Mouse (Mus musculus) heart, adult 9 months (tissue): ENCODE measurements at regions not wholly inside any gene's neighbourhood (a gene's known extent, or its start where the extent isn't known, plus 50 kb on each side); places are given as distances from the start of the nearest gene placed in this dataset.
"Not testable (repeated sequence)": the region's sequence is repeated elsewhere in the genome, so short reads cannot be mapped to it uniquely, and the experiment has no call there.

ENCODE experiments used
- DNase-seq, 2 experiments: peaks; one replicate each; pipeline ENCODE4 v3.0.0; 2022; ENCODE audit warnings: low spot score in 2 of 2

DNA sequence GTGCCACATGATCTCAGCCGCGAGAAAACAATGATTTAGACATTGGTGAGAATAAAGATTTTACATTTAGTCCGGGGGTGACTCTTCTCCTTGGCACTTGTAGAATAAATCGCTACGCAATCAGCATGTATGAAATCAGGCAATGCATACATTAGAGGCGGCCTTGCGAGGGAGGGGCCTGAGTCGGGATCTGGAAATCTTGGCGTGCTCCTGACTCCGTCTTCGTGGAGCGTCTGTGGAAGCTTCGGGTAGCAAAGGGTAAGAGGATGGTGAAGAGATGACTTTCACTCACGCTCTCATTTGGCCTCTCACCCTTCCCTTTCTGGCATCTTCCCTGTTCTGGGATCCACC lies 167.1 kb downstream of the Nkx6-1 start:
- no peak for DNase-seq

DNA sequence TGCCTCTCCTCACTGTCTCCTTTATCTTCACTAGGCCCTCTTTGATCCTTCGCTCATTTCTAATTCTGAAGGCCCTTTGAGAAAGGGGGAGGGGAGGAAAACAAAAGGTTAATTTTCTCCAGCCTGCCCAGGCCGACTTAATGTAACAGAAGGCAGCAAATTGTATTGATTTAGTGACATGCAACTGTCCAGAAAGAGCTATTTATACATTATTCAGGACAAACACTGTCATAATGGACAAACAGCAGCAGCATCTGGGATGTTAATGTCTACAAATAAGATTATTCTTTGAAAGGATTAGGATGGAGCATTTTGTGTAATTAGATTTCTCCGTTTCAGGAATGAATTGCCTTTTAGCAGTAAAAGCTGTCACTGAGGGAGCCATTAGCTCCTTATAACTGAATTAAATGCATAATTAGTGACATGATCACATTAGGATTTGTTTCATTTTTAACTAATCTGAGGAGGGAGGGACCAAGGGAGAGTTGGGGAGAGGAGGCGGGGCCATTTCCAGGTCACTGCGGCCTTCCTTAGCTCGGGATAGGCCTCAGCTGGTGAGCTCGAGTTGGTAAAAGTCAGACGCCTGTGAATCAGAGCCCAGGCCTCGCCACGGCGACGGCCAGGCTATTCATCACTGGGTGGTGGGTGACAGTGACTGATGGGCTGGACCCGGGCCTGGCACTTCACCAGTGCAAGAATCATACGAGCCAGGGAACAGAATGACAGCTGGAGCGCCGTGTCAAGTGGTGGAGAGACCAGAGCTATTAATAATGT lies 167.7 kb downstream of the Nkx6-1 start:
- no peak for DNase-seq

DNA sequence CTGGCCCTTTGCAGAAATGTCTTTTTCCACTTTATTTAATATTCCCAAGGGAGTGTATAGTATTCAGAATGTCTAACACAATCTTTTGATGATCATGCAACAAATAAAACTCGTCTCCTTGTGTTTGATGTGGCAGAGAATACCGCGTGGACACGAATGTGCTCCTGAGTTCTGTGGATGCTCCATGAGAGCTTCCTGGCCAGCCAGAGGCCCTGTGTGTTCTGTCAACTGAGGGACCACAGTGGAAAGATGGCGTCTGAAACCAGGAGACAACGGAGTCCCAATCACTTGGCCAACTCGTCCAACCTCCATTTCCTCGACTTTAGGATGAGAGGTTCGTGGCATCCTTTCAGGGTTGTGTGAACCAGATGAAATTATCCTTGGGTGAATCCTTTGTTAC lies 168.6 kb downstream of the Nkx6-1 start:
- DNase-seq = no peak

DNA sequence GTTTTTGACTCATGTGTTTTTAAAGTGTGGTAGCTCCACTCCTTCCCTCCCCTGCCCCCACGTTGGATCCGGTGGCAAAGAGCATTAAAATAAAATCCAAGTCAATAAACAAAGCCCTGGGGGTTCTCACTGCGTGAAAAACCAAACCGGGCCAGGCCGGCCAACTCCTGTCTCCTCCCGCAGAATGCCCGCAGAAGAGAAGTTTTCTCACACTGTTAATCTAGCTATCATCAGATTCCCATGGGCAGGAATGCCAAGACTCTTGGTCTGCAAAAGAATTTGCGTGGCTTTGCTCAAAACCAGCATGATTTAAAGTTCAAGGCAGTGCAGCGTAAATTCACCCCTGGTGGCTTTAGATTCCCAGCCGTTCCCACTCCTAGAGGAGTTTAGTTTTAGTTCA lies 219.0 kb downstream of the Nkx6-1 start:
- DNase-seq = no peak

DNA sequence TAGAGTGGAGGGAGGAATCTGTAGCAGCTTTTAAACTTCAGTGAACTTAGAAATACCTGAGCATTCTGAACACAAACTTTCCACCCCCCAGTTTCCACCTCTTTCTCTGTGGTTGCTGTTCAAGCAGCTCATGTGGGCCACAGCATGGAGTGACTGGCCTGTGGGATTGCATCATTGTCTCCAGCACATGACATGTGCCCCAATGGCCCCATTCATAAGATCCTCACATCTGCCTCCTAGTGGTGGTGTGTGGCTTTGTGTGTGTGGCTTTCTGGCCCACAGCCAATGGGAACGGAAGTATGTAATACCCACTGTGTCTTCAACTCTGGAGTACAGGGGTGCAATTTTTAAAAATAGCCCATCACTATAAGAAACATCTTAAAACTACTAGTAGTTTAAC lies 223.0 kb downstream of the Nkx6-1 start:
- no peak for DNase-seq

DNA sequence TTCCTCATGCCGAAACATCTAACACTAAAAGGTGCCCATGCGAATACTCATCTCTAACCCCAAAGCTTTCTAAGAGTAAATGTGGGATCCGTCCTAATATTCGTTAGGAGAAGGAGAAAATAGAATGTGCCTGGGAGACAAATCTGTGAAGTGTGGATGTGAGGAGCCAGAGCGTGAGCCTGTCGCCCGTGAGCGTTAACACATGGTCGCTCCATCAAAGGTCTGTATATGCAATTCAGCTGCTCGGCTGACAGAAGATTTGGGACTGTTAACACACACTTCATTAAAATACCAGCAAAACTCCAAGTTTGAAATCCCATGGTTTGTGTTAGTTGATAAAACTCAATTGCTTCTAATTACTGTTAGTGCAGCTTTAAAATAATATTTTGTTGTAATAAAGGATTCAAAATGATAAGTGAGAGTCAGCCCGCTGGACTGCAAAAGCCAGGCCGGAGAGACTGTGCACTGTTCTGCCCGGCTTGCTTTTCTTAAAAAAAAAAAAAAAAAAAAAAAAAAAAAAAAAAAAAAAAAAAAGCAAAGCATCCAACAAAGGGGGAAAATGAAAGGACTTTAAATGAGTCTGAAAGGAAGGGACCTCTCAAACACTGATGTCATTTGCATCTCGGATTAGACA lies 227.0 kb downstream of the Nkx6-1 start:
- no peak for DNase-seq

DNA sequence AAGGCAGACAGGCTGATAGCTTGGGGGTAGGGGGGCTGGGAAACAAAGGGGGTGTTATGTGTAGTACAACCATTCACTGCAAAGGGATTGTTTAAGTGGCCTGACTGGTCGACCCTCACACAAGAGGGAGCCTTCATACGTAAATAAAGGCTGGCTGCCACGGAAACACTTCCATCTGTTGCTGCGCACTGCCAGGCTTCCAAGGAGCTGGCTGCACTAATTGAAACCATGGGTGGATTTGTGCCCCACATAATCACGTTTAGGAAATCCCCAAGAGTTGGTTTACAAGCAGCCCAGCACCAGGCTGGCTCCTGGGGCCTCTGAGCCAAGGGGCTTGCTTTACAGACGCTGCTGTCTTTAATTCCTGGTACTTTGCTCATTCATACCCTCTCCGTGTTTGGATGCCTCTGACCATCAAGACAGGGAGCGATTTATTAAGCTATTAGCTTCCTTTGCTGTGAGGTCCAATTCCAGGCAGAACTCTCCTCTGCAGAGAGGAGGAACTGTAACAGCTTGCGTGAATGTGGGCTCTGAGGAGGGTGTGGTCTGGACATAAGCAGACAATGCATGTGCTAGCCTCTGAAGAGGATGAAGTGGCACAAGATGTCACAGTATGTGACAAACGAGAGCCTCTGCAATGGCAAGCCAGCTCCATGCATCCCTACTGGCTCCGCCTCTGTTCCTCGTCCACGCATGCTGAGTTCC lies 238.6 kb downstream of the Nkx6-1 start:
- no peak for DNase-seq

DNA sequence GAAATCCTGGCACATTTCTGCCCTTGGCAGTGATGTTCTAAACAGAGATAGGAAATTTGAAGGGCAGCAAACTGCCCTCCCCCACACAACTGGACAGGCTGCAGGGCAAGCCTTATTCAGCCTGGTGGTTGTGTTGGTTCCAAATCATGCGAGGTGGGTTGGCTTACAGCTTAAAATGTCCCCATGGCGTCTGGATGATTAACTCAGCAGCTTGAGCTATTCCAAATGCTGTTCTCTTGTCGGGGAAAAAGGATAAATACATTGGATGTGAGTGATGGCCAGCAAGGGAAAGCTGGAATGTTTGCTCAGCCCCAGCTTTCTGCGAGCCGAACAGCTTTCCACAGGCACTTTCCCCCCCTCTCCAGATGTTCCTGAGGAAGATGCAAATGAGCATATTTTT lies 280.5 kb downstream of the Nkx6-1 start:
- DNase-seq = no peak

DNA sequence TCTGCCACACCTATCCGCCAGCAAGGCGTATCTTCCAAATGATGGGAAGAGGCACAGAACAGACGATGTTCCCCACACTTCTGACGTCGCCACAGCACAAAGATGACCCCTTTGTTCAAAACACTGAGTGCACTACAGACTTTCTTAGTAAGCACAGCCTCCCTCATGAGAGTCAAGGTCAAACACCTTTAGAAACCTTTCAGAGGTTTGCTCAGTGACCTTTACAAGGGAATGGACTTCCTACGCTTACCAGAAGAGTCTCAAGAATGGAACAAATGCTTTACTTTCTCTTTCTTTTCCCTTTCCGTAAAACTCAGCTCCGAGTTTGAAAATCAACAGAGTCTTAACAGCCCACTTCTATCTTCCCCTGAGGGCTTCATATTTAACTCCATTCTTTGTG lies 283.4 kb downstream of the Nkx6-1 start:
- no peak for DNase-seq

DNA sequence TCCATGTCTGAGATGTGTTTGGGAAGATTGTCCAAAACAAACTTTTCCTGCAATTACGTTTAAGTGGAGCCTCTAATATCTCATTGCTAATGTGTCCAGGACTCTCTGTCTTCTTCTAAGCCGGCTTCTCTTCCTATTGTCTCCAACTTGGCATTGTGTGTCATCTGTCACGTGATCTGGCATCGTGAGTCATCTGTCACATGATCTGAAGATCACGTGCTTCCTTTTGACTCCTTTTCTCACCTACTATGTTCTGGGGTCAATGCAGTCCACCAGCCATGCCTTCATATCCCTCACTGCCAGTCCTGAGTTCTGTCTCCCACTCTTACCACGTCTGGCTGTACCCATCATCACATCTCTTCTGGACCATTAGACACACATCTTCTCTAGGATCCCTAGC lies 288.1 kb downstream of the Nkx6-1 start:
- DNase-seq = no peak

DNA sequence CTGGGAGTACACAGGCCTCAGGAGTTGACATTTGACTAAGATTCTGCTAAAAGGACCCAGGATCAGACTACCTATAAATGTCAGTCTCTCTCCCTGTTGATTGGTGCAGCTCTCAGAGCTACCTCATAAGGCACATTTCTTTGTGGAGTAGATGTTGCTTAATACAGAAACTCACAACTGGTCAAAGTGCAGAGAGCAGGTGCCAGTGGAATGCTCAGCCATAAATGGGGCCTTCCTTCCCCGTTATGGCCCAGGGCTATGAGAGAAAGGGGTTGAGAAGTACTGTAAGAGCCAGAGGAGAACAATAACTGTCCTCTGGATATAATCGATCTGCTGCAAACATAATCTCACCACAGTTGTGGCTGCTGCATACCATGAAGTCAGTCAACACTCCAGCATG lies 290.7 kb downstream of the Nkx6-1 start:
- no peak for DNase-seq

DNA sequence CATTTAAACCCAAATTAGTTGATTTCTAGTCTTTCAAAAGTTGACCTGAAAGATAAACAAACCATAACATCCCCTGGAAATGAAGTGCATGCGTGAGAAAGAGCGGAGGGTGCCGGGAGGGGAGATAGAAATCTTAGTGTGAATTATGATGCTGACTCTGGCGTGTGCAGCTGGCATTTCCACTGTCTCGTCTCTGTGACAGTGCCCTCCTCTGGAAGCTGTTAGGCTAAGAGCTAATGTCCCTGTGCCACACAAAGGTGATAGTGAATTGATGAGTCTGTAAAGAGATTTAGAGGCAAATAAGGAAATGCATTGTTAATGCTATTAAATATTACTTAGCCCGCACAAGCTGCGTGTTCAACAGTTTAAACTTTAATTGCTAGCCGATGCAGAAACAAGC lies 292.6 kb downstream of the Nkx6-1 start:
- no peak for DNase-seq

DNA sequence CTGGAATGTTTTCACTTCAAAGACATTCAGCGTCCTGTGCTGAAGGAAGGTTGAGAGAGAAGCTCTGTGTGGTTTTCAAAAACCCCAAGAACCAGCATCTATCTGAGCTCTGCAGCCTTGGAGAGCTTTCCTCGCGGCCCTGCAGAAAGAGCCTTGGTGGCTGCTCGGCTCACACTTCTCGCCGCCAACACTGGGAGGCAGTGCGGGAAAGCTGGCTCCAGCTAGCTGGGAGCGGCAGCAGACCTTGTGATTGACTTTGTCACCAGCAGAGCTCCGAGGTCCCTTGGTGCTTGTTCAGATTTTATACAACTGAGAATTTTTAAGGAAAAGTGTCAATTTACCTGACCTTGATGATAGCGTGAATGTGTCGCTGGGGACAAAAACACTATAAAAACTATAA lies 299.4 kb downstream of the Nkx6-1 start:
- no peak for DNase-seq

DNA sequence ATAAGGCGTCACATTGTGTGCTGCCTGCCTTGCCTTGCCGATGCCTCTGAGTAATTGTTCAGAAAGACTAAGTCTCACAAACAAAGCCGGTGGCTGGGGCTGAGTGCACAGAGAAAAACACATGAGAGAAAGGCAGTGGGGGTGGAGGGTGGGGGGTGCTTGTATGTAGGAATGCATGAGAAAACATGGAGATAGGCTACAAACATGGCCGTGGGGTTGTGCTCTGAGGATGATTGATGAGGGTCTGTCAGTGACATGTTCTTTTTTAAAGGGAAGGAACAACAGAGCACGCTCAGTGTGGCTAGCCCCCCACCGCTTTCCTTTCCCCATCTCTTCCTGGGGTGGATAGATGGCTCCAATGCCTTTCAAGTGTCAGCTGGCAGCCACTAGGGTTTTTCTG lies 304.8 kb downstream of the Nkx6-1 start:
- DNase-seq = no peak

DNA sequence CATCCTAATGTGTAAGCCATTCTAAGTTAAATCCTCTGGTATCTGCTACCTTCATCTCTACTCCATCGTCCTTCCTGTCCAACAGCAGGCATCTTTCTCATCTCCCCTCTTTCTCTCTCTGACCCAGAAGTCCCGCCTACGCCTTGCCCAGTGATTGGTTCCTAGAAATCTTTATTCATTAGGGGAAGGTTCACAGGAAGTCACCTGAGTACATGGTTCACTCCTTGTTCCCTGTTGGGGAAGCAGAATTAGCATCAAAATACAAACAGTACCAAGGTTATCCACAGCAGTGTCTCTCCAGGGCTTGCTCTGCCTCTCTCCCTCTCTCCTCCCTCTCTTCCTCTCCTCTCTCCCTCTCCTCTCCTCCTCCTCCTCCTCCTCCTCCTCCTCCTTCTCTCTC lies 319.4 kb downstream of the Nkx6-1 start:
- no peak for DNase-seq

DNA sequence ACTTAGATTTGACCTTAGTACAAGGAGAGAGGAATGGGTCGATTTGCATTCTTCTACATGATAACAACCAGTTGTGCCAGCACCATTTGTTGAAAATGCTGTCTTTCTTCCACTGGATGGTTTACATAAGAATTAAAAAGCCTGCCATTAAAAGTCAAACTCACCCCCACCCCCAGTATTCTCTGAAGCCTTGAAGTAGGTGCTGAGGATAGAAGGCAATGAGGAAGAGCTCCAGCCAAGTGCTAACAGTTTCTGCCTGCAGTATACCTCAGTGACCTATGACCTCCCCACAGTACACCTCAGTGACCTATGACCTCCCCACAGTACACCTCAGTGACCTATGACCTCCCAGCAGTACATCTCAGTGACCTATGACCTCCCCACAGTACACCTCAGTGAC lies 328.4 kb downstream of the Nkx6-1 start:
- not testable (repeated sequence) for DNase-seq

DNA sequence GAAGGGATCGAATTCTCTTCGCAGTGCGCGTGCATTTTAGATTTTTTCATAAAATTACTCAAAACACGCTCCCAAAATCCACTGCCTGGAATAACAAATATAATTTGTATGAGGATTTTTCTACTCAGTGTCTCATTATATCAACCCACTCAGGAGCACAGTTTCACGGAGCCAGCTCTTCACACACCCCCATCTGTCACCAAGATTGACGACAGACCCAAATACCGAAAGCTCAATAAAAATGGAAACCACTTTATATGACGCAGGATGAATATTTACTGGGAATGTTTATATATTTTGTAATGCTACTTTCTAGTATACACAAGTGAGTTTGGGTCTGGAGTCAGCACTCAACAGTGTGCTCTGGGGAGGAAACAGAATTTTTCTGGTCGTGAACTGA lies 333.0 kb downstream of the Nkx6-1 start:
- DNase-seq = no peak

DNA sequence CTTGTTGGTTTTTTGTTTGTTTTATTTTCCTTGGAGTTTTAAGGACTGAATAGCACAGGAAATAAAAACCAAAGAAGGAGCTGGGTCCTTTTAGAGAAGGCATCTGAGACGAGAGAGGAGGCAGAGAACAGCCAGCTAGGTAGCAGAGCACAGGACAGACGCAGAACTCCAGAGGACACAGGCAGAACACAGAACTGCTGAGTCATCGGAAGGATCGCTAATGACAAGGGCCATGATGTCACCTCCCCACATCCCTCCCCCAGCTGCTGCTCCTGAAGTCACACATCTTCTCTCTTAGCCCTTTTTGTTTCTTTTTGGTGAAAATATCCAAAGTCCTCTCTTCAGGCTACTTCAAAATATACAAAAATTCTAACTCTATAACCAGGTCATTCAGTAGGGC lies 338.7 kb downstream of the Nkx6-1 start:
- DNase-seq = no peak

DNA sequence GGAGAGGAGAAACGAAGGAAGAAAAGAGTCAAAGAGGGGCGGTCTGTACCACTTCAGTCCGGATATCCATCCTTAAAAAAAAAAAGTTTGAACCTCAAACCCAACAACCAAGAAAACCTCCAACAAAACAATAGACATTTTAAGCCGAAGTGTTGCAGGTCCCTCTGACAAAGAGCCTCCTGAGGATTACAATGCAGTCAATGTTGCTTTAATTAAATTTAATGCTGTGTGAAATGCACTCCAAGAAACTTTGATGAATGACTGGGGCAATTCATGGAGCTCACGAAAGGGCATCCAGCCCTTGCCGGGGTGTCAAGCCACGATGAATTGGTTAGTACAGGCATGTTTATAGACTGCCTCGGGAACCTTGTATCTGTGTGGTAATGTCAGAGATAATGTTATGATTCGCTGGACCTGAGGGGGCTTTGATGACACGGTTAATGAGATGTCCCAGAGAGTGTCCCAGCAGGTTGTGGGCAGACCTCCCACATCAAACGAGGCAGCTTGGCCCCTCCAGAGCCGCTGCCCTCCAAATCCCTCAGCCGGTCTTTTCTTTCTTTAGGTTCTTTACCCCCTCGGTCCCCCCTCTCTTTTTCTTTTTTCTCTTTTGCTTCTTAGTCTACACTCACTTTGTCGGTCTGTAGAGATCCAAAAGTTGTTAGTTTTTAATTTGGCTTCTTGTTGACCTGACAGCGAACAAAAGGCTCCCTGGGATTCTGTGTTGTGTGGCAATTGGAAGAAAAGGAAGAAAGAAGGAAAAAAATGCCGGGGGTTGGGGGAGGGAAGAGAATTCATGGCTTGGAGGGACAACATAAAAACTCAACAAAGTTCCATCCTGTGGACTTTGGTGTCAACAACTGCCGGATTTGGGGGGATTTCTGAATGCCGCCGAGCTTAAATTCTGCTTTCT lies 341.5 kb downstream of the Nkx6-1 start:
- no peak for DNase-seq

DNA sequence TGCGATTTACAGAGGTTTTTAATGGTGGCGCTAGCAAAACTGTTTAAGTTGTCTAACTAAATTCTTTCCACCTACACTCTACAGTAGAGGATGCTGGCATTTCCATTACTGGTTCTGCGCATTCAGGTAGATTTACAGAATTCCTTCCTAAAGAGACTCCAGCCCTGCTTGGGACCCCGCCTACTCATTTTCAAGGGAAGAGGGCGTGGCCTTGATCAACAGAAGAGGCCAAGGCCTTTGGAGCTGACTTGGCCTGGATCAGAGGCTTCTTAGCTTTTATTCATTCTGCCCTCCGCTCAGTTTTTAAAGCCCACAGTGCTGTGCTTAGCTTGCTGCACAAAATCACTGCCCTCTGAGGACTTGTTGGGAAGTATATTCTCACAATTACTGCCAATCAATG lies 364.8 kb downstream of the Nkx6-1 start:
- DNase-seq = no peak

DNA sequence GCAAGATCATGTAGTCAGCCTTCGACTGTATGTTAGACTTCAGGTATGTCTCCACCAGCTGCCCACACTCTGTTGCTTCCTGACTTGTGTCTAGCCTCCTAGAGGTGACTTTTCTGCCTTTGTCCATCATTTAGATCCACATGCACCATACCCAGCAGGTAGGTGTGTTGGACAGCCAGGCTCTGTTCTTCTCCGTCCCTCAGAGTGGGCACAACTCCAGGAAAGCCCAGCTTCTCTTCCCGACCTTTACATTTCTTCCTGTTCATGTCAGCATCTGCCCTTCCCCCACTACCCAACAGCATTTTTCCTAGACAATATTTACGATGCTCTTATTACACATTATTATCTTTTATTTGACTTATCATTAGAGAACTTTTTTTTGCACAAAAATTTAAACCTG lies 366.4 kb downstream of the Nkx6-1 start:
- no peak for DNase-seq

DNA sequence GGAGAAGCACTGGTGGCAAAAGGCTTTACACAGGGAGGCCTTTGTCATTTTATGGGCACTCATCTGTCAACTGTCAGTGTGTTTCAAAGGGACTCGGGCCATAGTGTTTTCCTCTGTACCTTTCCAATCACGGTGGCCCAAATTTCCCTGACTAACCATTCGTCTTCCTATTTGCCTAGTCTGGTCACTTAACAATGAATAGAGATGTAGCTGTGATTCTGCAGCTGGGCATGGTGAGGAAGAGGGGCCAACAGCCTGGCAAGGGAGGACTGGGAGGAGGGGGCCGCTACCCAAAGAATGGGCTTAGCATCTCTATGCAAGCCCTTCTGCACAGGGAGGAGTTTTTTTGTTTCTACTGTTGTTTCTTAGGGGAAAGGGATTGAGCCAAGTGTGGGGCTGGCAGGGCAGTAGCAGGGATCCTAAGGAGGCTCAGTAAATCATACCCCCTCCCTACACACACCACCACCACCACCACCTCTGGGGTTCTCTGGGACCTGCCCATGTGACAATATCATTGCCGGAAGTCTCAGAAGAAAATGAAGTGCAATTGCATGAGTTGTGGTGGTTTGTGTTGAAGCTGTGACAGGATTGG lies 367.2 kb downstream of the Nkx6-1 start:
- DNase-seq = no peak
